Mouse (Mus musculus) naive thymus-derived CD4-positive, alpha-beta T cell, adult 2 months (primary cell): Measurements from ENCODE around the gene Iqgap3.
A peak's percentile ranks its signal among the peaks of the same experiment; 100 is the strongest.

Source experiments
- DNase-seq: peaks from one replicate; pipeline ENCODE4 v3.0.0-alpha.2; 2011; ENCODE audit warnings: low read depth

Iqgap3 gene

GRCm38 (mm10) chr3:88150061-88150998 is 68.6 kb downstream of the Iqgap3 start:
- peak; percentile 51 for DNase-seq

- no peak for DNase-seq
These were observed 69.2 kb downstream of the Iqgap3 start for GRCm38 (mm10) chr3:88150999-88151364.

DNA sequence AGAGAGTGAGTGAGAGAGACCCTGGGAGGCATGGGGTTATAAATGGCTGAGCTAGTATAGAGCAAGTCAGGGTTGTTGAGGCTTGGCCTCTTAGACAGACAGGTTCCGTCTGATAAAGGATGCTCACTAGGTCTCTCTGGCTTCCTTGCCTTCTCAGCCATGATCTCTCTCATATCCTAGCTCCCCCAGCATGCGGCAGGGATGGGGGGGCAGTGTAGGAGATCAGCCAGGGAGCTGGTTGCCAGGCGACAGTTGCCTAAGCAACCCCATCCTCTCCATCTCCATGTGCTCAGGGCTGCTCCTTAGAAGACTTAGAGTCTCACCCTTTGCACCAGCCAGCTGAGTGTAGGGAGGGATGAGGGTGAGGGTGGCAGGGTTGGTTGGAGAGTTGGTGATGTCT is 70.3 kb downstream of the Iqgap3 start:
- peak; percentile 41 for DNase-seq

- no peak for DNase-seq
These were observed 71.7 kb downstream of the Iqgap3 start for GRCm38 (mm10) chr3:88153290-88154011.

GRCm38 (mm10) chr3:88154236-88154635 is 72.5 kb downstream of the Iqgap3 start:
- DNase-seq: no peak

GRCm38 (mm10) chr3:88156817-88157216 is 75.0 kb downstream of the Iqgap3 start:
- no peak for DNase-seq

GRCm38 (mm10) chr3:88157771-88158597 is 76.2 kb downstream of the Iqgap3 start:
- peak; percentile 61 for DNase-seq

DNA sequence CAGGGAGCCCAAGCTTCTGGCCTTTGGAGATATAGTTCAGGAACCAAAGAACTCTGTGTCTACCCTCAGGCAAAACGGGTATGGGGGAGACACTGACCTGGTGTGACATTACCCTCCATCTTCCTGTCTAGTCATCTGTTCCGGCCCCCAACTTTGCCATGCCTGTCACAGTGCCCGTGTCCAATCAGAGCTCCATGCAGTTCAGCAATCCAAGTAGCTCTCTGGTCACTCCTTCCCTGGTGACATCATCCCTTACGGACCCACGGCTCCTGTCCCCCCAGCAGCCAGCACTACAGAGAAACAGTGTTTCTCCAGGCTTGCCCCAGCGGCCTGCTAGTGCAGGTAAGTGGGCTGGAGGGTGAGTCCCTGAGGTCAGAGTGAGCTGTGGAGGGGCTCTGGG is 77.2 kb downstream of the Iqgap3 start:
- DNase-seq: no peak

DNA sequence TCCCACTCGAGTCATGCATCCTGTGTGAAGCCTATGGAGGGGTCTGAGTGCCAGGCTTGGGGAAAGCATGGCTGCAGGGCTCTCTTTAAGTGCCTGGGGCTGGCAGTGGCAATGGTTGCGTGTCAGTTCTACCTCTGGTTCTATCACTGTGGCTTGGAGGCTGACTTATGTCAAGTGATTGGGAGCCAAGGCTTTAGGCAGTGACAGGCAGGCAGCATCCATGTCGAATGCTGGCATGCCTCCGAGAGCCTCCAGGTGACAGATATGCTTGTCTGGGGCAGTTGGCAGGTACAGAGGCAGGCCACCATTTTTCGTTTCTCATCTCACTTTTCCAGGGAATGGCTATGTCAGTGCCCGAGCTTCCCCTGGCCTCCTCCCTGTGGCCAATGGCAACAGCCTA is 79.1 kb downstream of the Iqgap3 start:
- no peak for DNase-seq

GRCm38 (mm10) chr3:88162259-88162658 is 80.5 kb downstream of the Iqgap3 start:
- no peak for DNase-seq

GRCm38 (mm10) chr3:88162811-88163210 is 81.0 kb downstream of the Iqgap3 start:
- no peak for DNase-seq

DNA sequence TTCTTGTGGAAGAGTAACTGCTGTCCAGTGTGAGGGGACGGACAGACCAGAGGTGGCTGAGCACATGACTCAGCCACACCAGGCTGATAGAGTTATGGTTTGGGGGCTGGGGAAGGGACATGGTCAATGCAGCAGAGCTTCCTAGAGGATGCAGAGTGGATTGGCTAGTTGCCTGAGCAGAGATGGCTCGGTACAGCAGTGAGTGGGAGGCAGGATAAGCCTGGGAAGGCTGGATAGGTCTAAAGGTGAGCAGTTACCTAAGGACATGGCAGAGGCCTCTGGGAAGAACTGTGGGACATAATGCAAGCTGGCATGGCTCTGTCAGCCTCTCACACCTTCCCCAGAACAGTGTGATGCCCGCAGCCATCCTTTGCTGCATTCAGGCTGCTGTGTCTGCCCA is 82.1 kb downstream of the Iqgap3 start:
- no peak for DNase-seq

- no peak for DNase-seq
These were observed 82.5 kb downstream of the Iqgap3 start for GRCm38 (mm10) chr3:88164263-88164662.

GRCm38 (mm10) chr3:88166056-88166455 is 84.3 kb downstream of the Iqgap3 start:
- DNase-seq: no peak

GRCm38 (mm10) chr3:88170361-88170760 is 88.6 kb downstream of the Iqgap3 start:
- no peak for DNase-seq
